In genomic region chr12:98258845-98259517, GRCm38 (mm10) we compare ENCODE assay signal across 8 mouse cellular contexts. TPM values are rescaled to one million over a fixed set of nuclear protein-coding genes. Genes with fewer than 3 reads are reported as not detected.
DNase-seq lines count a peak whose midpoint lies in the region; ATAC-seq and TF ChIP-seq lines count a peak whose summit lies in the region.

Galc (minus strand) TSS chr12:98259459.

- H3K4me1 ChIP-seq in lung, embryonic 14.5 days (ENCODE audit: insufficient read depth) = no peaks in the 10 kb centered on the region

- no peaks in the 10 kb centered on the region for H3K9me3 ChIP-seq in lung, embryonic 14.5 days (ENCODE audit: low read depth, low read length)

- peak; percentile 91 for ATAC-seq in frontal cortex, adult (ENCODE audit: low TSS enrichment)
- ATAC-seq in hematopoietic stem cell, adult 5-6 weeks (replicated peaks in 1 of 2; ENCODE audit: insufficient read depth in 1 of 2, low FRiP score in 2 of 2, low TSS enrichment in 1 of 2, low read depth in 1 of 2, poor library complexity in 2 of 2, severe bottlenecking in 2 of 2) = peak; percentile 50 to 66
- ATAC-seq in lung, embryonic 14.5 days (ENCODE audit: insufficient read depth) = peak; percentile 95
- no peak; the same call in 1 of the 2 replicates for ATAC-seq in neutrophil, adult 5-6 weeks (ENCODE audit: extremely low read depth, insufficient number of reproducible peaks, low FRiP score, poor library complexity, severe bottlenecking)

- peak within 1 kb of the TSS; percentile 94 for H3K27ac ChIP-seq in lung, embryonic 14.5 days (ENCODE audit: low read depth)

- peaks cover 3% of the 10 kb centered on the region; the same call in 1 of the 2 replicates for H3K36me3 ChIP-seq in lung, embryonic 14.5 days (ENCODE audit: insufficient read depth)

- peak within 1 kb of the TSS; percentile 74 for H3K4me2 ChIP-seq in lung, embryonic 14.5 days

- under 1% methylated on average over 73 of the region's 76 CpGs for WGBS in lung, embryonic 14.5 days

- DNase-seq in Muller cell, postnatal 12 days (ENCODE audit: inconsistent ontology term) = peak; percentile 91
- peak; percentile 91 for DNase-seq in cerebellum, adult 9-10 months
- peak; percentile 78 to 86 for DNase-seq in layer of hippocampus, adult 8-10 months (ENCODE audit: low spot score in 2 of 2)
- peak; percentile 94 for DNase-seq in lung, embryonic 14.5 days
- DNase-seq in testis, postnatal 14 days (ENCODE audit: low spot score) = peak; percentile 86

- no peak for TF ChIP-seq CTCF in lung, embryonic 14.5 days (IDR thresholded peaks at IDR 0.05; ENCODE audit: low read depth)

- peak within 1 kb of the TSS; percentile 75 for H3K4me3 ChIP-seq in lung, embryonic 14.5 days (ENCODE audit: low read depth, low read length)

- H3K27me3 ChIP-seq in lung, embryonic 14.5 days (ENCODE audit: insufficient read depth, low read length) = no peaks in the 10 kb centered on the region

- H3K9ac ChIP-seq in lung, embryonic 14.5 days = peak within 1 kb of the TSS; percentile 92

RNA-seq across cellular contexts. Expression of gene Galc, which starts in this region (rescaled TPM):
- 10.0 and 15.6 TPM in 2 replicates for total RNA-seq in hematopoietic stem cell, adult 5-6 weeks (2017)
- total RNA-seq in layer of hippocampus, adult 8-10 months (2022) = 10 to 100 TPM; 26.2 to 33.3 (median 28.6) TPM
- polyA plus RNA-seq in lung, embryonic 14.5 days (2014; fragmentation: Nextera tagmentation; extraction: Ambion mirVana) = 10.5 and 10.6 TPM in 2 replicates
- total RNA-seq in neutrophil, adult 5-6 weeks (2017) = 14.4 and 19.9 TPM in 2 replicates
